Mouse (Mus musculus) adrenal gland, postnatal 10 days (tissue): Measurements from ENCODE around the gene Cd47. TPM values are rescaled to one million over a fixed set of nuclear protein-coding genes. Genes with fewer than 3 reads are reported as not detected.

Experiments used
- DNase-seq: peaks from one replicate; pipeline ENCODE4 v3.0.0; 2021; ENCODE audit warnings: mixed read lengths
- total RNA-seq, 2 experiments: library from RNA; stranded (reverse); gene quantifications; 2 replicates each; pipeline ENCODE4 v1.2.3; 2021

Gene Cd47
- total RNA-seq, 2 experiments from 2014 or later = 123 to 129 TPM

DNA sequence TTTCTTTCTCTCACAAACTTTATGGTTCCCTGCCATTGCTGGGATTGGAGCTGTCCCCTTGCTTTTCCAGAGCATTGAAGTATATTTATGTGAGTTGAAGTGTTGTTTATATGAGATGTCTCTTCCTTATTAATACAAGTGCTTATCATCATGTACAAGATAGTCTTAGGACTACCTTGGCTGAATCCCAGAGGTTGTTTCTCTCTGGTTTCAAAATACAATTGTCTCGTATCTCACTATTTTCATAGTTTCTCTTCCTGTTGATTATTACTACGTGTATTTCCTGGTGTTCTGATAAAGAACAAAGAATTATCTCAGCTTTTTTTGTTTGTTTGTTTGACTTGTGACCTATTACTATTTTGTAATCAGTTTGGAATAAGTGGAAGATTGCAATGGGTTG is 73.6 kb downstream of the Cd47 start:
- no peak for DNase-seq

DNA sequence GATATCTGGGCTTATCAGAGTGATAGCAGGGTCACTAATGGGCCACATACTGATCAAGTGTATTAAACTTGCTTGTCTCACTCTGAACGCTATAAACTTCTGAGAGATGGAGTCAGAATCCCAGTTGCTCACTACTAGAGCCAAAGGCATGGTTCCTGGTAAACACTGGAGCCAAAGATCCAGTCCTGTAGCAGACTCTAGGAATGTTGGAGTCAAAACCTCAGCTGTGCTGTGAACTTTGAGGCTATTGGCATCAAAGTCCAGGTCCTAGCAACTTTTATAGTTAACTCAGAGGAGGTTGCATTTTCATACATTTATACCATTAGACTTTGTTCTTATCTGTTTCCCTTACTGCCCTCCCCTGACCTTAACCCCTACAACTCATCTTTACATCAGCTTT is 74.2 kb downstream of the Cd47 start:
- DNase-seq = no peak

DNA sequence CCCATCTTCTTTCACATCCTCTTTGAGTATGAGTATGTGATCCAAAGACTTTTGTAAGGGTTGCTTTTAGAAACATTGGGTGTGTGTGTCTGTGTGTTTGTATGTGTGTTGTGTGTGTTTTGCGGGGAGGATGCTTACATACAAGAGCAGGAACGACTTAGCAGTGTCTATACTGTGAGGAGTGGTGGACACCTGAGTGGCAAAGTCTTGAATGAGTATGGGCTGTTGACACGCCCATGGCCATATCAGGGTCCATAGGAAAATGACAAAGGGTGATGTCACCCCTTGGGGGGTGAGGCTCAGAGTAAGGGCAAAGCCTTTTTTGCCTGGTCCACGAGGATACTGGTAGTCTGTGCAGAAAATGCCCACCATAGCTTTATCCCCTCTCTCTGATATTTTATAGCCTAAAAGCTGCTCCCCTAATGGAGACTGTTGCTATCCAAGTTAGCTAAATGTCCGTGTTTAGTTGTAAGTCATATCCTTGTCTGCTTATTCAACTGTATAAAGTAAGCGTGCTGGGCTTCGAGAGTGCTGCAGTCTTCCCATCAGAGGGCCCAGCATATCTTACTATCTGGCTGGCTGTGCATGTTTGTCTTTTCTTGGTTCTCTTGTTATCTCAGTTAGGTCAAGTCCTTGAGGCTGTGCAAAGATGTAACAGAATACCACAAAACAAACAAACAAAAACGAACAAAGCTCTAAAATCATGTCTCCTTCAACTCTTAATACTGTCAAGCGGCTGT is 76.1 kb downstream of the Cd47 start:
- no peak for DNase-seq

DNA sequence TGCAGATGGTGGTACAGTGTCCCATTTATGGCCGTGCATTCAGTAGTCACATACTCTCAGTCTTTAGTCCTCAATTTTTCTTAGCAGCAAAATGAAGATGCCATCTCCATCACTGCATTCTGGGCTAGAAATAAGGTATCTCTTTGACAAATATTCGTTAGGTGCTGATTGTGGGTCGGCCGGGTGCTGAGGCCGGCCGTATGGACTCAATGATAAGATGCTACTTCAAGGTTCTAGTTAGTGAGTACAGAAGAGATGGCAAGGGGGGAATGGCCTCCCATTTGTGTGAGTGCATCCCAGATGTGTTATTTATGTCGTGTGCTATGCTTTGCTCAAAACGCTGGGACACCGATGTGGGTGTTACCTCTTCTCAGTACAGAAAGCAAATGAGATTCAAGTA is 76.9 kb downstream of the Cd47 start:
- no peak for DNase-seq

DNA sequence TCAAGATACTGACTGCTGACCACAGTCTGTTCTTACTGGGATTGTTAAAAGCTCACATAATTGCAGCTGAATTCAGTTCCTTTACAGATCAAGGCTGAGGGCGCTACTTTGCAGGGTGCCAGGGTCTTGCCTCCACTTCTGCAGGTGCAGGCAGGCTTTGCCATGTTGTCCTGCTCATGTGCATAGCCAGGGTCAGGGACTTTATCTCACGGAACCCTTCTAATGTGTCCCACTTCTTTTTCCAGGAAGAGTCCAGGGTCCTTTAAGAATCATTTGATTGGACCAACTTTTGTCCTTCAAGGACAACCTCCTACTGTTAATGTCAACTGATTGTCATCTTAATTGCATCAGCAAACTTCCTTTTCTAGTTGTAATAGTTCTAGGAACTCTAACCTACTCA is 77.7 kb downstream of the Cd47 start:
- DNase-seq = no peak

DNA sequence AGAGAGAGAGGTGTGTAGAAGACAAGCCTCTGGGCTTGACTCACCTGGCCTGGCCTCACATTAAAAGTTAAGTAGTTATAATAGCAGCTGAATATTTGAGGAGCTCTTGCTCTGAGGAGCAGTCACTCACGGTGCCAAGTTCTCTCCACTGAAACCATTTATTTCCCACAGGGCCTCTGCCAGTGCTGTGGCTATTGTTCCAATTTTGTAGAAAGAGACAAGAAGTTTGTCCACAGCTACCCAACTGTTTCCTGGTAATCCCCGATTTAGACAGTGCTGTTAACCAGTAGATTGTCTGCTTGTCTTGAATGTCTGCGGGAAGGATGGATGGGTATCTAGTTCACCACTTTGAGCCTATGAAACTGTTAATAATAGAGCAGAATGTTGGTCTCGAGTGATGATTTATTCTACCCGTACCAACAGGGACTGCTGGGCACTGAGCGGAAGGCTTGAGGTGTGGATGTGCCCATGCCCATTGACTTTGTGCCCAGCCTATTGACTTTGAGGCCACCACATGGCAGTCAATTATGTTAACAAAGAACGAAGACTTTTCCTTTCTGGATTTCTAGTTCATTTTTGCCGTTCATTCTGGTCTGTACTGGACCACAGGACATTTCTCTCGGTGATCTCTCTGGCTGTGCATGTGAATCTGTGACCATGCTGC is 86.2 kb downstream of the Cd47 start:
- DNase-seq = no peak

DNA sequence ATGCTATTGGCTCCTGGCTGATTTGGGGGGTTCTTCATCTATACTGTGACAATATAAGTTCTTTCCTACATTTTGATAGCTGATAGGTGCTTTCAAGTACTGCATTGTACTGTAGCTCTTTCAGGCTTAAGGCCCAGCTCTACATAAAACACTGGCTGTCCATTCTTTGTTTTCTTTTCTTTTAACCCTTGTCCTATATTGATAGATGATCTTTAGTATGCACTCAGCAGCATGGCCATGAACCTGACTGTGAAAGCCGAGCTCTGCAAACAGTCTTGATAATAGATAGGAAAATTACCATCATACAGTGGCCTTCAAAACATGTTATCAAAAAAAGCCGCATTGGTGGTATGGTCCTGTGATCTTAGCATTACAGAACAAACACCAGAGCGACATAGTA is 87.0 kb downstream of the Cd47 start:
- DNase-seq = no peak

DNA sequence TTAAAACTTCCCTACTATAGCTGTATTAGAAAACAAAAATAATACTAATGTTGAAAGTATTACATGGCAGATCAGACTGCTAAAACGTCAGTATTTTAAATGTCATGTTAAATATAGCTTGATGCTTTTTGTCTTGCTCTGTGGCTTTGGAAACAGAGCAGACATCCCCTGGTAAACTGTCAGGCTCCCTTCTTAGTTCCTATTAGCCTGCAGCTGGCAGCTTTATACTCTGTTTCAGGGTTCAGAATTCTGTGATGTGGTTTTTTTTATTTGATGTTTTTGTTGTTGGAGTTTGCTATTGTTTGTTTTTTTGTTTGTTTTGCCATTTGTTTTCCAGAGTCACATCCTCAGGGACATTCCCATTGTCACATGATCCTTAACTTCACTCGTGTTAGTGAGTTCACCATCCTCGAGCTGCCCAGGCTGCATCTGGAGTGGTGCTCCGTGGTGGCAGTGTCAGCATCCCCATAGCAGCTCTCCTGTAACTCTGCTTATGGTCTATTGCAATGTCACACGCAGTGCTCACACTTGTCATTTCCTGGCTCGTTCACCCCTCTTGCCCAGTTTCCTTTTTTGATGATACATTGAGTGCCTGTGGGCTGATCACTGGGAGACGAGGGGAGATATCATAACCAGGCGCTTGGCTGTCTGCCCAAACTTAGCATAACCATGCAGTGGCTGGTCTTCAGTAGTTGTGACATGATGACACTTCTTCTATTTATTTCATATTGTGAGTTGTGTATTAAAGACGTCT is 87.7 kb downstream of the Cd47 start:
- DNase-seq = peak; percentile 32

DNA sequence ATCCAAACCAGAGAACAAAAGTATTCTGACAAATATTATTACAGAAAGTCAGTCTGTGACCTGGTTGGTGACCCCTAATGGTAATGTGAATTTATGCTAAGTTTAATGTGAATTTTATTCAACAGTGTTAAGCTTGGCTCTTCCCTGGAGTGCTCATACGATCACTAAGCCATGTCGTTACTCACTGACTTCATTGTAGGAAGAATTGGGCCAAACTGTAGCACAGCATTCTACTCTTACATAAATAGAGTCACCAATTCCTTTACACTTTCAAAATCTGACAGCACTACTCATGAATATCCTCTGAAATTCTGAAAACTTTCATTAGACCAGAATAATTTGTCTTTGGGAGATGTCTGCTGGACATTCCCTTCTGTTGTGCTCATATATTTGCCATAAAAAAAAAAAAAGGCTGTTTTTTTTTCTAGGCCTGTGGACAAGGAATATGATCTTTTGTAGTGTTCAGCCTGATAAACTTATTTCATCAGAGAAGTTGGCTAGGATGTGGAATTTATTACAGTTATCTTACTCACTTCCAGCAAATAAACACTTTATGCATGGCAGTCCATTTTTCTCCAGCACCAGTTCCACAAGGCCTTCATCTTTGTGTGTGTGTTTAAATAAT is 88.8 kb downstream of the Cd47 start:
- no peak for DNase-seq

DNA sequence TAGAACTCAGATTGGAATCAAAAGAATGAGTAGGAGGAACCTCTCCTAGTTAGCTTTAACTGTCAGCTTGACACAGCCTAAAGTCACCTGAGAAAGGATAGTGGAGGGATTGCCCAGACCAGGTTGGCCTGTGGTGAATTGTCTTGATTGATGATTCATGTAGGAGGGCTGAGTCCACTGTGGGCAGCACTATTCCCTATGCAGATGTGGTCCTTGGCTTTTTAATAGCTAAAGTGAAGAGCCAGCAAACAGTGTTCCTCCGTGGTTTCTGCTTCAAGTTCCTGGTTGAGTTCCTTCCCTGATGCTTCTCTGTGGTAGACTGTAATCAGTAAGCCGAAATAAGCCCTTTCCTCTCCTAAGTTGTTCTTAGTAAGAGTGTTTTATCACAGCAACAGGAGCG is 91.9 kb downstream of the Cd47 start:
- no peak for DNase-seq

DNA sequence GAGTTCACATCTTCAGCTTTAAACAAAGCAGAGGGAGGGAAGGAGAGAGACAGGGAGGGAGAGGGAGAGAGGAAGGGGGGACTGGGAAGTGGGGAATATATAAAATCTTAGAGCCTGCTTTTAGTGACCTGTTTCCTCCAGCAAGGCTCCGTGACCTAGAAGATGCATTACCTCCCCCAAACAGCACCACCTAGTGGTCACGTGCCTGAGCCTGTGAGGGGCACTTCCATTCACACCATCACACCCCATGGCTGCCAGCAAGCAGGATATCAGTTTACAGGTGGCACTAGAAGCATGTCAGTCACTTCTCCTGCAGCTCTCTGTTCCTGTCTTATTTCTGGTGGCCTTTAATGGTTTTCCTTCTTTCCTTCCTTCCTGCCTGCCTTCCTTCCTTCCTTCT is 92.6 kb downstream of the Cd47 start:
- DNase-seq = no peak

DNA sequence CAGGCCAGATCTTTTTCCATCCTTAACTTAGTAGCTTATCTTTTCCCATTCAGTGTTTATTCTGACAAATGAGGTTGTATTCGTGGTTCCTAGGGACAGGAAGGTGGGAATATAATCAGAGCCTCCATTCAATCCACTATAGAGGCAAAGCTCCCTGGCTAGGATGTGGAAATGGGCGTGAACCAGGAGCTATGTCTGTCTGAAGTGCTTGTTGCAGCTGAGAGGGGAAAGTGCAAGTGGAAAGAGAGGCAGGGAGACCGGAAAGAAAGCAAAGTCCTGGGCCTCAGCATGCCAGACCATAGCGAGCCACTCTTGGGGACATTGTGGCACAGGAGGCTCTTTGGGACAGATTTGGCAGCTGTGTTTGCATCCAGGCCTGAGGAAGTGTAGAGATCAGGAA is 94.3 kb downstream of the Cd47 start:
- no peak for DNase-seq

DNA sequence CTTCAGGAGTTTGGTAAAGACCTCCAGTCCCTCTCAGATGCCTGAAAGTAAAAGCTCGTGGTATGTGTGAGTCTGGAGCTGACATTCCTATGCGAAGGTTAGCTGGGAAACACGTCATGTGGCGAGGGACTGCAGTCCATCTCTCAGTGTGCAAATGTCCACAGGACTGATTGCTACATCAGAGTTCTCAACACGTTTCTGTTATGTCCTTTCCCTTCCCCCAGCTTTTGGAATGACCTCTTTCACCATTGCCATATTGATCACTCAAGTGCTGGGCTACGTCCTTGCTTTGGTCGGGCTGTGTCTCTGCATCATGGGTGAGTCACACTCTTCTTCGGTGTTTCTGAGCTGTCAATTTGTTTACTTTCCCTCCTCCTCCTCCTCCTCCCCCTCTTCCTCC is 95.8 kb downstream of the Cd47 start:
- peak; percentile 42 for DNase-seq

DNA sequence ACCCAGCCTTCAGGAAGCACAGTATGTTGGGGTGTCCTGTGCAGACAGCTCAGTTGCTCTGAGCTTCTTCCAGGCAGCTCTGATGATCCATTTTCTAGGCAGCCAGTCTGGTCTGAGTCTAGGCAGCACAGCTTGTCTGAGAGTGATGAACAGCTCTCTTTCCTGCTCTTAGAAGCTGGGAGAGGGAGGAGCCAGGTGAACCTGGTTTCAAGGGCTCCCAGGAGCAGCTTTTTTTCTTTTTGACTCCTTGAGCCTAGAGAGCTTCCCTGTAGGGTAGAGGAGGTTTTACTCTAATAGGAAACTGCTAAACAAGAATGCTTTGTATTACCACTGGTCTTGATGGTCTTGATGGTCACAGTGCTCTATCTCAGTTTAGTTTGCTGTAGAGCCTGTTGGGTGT is 101.1 kb downstream of the Cd47 start:
- no peak for DNase-seq

DNA sequence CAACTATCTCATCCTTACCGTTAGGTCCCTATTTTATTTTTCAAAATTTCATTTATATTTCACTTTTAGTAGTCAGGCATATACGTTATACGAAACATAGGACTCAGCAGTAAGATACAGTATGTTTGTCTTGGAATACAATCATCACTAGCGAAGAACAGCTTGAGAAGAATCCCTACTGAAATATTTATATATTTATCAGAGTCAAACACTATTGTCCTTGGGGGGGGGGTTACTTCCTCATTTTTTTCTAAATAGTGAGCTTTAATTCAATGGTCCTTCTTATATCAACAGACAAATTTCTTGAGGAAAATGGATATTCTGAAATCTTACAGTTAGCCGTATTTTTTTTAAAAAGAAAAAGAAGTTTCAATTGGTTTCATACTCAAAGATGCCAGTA is 101.8 kb downstream of the Cd47 start:
- DNase-seq = no peak

DNA sequence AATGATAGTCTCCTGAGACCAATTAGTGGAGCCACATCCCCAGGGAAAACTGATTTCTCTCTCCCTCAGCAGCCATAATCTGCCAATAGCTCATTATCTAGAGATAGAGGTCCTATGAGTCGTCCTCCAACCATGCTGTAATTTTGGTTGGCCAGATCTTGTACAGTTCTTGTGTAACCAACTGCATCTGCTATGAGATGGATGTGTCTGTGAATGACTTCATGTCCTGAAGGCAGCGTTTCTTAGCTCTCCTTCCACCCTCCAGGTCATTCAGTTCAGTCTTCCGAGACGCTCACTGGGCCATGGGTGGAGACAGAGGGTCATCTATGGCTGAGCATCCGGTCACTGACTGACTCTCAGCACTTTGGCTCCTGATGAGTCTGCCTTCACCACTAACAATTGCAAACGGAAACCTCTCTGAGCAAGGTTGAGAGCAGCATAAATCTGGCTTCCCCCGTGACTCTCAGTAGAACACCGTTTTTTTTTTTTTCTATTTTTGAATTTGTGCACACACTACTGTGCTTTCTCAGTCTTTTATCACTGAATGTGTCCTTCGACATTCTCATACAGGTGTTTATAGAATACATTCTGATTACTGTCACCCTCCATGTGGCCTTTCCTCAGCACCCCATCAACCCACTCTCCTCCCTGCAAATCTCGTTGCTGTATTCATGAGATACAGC is 104.1 kb downstream of the Cd47 start:
- DNase-seq = no peak

DNA sequence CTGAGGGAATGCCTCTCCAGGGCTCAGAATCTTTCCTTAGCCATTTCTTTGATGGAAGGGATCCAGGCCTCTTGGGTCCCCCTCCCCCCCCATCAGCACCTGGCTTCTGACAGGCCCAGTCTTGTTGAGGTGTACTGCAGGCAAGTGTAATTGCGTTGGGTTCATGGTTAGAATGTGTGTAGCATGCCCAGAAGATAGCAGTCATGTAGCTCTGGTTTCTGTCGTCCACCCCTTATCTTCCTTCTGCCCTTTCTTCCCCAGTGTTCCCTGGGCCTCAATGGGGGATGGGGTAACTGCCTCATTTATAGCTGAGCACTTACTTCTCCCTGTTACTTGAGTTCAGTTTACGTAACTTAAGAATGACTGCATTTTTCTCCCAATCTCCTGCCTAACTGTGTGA is 104.7 kb downstream of the Cd47 start:
- no peak for DNase-seq

DNA sequence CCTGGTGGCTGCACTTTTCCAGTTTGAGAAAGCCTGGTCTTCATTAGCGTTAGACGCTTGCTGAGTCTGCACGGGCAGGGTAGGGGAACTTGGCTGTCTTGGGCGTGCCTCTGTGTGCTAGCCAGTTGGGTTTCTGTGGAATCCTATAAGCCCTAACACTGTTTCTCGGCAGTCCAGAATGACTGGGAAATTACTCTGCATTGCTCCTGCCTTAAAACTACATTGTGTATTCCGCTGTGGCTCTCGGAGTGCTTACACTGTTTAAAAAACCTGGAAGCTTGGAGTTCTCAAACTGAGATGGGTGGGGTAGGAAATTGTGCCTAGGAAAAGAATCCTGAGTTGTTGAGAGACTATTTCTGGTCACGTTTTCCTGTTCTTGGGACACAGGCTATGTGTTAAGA is 105.3 kb downstream of the Cd47 start:
- DNase-seq = no peak

DNA sequence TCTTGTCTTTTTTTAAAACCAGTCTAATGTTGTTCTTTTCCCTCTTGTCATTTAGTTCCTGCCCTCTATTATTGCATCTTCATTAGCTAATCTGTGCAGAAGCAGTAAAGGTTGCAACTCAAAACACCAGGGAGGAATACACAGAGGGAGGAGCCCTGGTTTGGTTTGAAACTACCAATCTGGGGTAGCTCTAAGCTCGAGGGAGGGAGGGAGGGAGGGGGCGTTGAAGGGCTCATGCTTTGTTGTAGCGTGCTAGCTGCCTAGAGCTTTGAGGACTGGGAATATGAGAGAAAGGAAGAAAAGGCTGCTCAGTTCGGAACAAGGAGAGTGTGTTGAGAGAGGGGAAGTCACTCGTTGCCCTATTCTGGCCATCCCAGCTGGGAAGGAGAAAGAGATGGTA is 105.7 kb downstream of the Cd47 start:
- DNase-seq = no peak

DNA sequence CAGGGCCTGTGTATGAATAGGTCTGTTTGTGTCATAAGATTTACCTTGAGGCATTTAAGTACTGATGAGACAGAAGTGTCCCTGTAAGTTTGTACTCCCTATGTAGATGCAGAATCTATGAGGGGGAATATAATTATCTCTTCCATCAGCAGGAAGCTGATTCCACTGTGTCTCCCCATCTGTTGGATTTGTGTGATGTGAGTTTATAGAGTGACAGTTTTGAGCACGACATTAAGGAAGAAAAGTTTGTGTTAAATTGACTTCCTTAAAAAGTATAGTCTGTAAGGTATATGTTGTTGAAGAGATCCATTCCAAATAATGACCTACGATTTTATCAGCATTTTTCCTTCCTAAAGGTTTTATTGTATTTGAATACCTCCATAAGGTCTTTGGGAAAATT is 106.6 kb downstream of the Cd47 start:
- DNase-seq = no peak

DNA sequence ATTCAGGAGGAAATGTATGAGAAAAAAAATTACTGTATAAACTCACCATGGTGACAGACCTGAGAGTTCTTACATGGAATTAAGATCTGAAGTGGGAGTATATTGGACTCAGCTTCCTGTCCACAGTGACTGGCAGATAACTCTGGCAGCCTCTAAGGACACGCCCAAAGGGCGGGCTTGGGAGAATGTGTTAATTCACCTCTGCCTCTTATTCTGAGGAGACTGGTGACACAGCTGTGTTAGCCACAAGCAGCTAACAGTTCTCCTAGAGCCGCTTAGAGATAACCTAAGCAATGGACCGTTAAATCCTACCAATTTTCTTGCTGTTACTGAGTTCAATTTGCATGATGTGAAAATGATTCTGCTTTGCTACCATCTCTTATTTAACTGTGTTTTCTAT is 107.0 kb downstream of the Cd47 start:
- DNase-seq = peak; percentile 46

DNA sequence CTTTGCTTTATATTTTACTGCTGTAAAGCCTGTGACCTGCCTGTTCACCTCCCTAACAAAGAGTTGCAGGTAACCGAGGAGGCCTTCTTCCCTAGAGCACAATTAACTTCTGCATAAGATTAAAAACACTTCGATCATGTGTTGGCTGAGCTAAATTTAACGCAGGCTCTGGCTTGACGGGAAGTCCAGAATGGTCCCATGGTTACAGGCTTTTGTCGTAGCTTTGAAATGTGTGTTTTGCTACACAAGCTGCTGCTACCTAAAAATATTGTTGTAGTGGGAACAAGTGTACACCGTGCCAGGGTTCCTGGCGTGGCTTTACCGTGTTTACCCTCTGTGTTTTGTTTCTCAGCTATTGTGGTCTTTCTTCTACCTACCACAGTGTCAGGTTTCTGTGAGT is 109.2 kb downstream of the Cd47 start:
- no peak for DNase-seq

DNA sequence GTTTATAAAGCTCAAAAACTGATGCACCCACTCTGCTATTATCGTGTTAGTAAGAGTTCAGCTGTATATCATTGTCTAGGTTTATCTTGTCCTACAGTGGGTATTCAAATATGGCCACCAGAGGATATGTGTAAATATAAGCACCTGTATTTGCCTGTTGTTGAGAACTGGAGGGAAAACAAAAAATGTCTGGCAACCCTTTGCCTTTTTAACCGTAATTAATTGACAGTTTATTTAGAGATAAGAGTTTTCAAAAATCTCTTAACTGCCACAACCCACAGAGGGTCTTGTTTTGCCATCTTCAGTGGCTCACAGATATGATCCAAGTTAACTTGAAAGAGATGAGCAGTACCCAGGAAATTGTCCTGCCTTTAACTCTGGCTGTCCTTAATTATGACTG is 113.8 kb downstream of the Cd47 start:
- no peak for DNase-seq
